Mouse (Mus musculus) left cerebral cortex, adult 18-20 months (tissue): ENCODE measurements around the gene Rras. TPM values are rescaled to one million over a fixed set of nuclear protein-coding genes. Genes with fewer than 3 reads are reported as not detected.

ENCODE experiments used
- DNase-seq, 2 experiments: peaks; one replicate each; pipeline ENCODE4 v3.0.0; 2021 to 2022; ENCODE audit warnings: low spot score in 2 of 2, mixed read lengths in 1 of 2
- total RNA-seq, 2 experiments: library from RNA; stranded (reverse); gene quantifications; 2 replicates each; pipeline ENCODE4 v1.2.3; 2021

Gene Rras
- total RNA-seq, 2 experiments from 2014 or later = 10.0 to 14.5 TPM

GRCm38 (mm10) chr7:45024281-45025248 is 6.8 kb downstream of the Rras start:
- no peak for DNase-seq

DNA sequence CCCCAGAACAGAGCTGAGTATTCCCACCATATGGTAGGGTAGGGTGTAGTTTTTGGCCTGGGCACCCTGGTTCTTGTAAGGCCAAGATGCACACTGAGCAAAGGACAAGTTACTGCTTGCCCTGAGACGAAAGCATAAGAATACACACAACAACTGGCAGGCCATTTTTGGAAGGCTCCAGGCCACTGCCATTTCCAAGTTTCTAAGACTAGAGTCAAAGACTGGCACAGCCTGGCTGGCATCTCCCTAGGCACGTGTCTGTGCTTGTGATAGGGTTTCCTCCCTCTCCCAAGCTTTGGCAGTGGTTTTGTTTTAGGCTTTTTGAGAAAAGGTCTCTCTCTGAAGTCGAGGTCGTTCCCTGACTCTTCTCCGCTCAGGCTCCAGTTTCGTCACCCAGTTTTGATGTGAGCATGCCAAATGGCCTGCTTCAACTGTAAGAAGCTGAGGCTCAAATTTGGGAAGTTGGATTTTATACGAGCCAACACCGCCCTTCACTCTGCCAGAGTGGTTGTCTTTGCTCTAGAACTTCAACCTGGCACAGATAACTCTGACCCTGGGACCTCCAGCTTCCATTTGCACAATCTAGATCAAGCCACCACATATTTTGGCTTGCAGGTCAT is 8.0 kb downstream of the Rras start:
- DNase-seq = no peak

GRCm38 (mm10) chr7:45026256-45026655 is 8.5 kb downstream of the Rras start:
- DNase-seq = no peak

DNA sequence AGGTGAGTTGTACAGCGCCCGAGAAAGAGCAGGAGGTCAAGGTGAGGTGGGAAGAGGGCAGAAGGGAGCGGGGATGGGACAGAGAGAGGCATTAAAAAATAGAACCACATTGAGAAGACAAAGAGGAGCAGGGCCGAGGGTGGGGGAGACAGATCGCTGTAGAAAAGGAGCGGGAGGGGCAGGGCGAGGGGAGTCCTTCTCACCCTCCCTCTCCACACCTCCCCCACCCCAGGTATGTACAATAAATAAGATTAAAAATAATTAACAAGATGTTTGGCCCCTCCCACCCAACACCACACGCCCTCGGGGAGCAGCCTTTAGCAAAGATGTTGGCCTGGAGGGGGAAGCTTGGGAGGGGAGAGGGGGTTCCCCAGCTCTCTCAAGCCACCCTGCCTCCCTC is 10.0 kb downstream of the Rras start:
- DNase-seq = no peak

DNA sequence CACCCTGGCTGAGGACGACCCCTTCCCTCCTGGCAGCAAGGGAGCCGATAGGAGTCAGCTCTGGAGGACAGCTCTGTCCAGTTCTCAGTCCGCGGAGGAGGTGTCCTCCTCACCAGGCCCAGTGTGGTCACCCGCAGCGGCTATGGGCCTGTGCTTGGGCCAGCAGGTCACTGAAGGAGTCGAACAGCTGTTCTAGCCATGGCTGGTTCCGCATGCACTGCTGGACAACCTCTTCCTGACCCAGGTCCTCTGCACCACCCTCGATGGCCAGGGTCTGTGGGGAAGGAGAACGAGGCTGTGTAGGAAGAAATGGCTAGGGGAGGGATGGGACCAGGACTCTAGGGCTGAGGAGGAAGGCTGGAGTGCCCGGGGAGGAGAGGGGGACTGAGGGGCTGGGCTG is 10.6 kb downstream of the Rras start:
- no peak for DNase-seq

DNA sequence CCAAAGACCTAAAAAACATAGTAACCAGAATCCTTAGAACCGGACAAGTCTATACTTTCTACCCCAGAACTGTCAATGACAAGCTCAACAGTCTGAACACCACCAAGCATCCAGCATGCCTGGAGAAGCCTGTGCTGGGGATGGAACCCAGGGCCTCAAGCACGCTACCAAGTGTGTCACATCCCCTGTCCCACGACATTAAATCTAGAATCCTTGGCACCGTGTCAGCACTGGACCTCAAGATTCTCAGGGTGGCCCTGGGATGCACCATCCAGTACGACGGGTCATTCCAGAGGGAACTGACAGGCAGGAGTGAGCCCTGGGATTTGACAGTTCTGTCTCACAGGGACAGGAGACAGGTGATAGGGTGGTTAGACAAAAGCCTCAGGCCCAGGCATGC is 12.2 kb downstream of the Rras start:
- no peak for DNase-seq

- no peak for DNase-seq
Measured at GRCm38 (mm10) chr7:45030857-45031256, 13.1 kb downstream of the Rras start.

DNA sequence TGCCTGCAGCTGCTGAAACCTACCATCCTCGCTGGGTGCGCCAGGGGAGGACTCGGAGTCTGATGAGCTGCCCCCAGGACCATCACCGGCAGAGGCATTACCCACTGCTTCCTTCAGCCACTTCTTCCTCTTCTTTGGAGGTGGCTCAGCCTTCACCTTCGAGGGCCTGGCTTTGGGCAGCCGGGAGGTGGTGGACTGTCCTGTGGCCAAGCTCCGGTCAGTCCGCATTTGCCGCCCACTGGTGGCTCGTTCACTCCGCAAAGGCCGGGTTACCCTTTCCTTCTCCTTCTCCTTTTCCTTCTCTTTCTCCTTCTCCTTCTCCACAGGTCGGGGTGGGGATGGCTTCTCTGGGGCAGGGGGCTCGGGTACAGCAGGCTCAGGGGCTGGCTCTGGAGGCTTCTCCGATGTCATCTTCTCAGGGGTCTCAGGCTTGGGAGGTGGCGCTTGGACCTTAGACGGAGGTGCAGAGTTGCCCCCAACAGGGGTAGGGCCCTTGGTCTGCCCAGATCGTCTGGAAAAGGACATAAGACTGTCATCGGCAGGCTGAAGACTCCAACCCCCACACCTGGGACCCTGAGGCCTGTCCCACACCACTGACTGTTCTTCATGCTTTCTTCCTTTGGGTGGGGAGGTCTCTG is 16.1 kb downstream of the Rras start:
- no peak for DNase-seq

DNA sequence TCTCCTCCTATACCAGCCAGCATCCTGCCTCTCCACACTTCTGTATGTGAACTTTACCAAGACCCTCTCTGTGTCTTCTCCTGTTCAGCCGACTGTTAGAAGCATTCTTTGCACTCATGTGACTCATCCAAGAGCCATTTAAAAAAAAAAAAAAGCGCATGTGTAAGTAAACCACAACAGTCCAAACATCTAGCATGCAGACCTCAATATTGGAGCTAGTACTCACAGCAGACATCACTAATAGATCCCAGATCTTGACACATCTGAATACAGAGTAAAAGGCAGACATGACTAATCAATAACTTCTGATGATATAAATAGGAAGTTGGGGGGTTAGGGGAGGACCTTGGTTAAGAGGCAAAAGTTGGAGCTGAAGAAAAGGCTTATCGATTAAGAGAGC is 17.9 kb downstream of the Rras start:
- no peak for DNase-seq

DNA sequence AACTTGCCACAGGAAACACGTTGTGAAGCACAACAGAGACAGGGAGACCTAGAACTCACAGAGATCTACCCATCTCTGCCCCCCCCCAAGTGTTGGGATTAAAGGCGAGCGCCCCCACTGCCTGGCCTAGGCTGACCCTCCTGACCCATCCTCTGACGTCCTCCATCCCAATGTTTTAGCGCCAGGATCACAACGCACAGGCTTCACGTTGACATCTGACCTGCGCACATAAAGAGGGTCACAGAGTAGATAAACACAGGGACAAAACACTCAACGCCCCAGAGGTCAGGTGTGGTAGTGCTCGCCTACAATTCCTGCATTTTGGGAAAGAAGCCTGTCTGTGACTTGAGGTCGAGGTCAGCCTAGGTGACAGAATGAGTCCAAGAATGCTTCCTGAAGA is 18.9 kb downstream of the Rras start:
- DNase-seq = no peak

- no peak for DNase-seq
Measured at GRCm38 (mm10) chr7:45037720-45038361, 20.1 kb downstream of the Rras start.

- no peak for DNase-seq
Measured at GRCm38 (mm10) chr7:45038411-45038810, 20.6 kb downstream of the Rras start.

DNA sequence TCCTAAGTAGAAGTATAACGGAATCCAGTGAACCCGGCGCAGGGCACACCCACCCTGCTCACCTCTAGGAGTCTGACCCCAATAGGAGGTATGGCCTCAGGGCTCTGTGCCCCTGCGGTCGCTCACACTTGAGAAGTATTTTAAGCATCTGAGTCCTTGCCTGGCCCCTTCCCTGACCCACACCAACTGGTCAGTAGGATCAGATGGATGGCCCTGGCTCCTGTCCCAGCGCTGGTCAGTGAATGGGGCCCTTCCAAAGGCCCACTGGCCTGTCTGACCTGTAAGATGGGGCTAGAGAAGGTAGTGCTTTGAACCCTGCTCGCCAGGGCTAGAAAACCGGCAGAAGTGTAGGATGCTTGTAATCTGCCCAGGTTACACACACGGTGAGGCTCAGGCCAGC is 23.1 kb downstream of the Rras start:
- no peak for DNase-seq

DNA sequence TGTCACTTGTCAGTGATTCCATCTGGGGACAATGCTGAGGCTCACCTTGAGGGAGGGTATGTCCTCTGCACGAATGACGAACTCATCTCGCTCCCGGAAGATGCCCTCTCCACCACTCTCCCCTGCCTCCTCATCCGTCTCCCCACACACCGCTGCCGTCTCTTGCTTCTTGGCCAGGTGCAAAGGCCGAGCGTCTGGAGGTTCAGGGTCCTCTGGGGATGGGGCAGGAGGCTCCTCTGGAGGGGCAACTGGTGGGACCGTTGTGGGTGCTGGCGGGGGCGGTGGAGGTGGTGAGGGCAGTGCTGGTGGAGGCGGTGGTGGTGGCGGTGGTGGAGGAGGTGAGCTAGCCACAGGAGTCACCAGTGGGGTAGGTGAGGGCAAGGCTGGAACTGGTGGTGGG is 25.5 kb downstream of the Rras start:
- DNase-seq = no peak

- no peak for DNase-seq
Measured at GRCm38 (mm10) chr7:45045741-45046140, 28.0 kb downstream of the Rras start.

GRCm38 (mm10) chr7:45046853-45047350 is 29.1 kb downstream of the Rras start:
- no peak for DNase-seq

- DNase-seq = no peak
Measured at GRCm38 (mm10) chr7:45047491-45047890, 29.7 kb downstream of the Rras start.

DNA sequence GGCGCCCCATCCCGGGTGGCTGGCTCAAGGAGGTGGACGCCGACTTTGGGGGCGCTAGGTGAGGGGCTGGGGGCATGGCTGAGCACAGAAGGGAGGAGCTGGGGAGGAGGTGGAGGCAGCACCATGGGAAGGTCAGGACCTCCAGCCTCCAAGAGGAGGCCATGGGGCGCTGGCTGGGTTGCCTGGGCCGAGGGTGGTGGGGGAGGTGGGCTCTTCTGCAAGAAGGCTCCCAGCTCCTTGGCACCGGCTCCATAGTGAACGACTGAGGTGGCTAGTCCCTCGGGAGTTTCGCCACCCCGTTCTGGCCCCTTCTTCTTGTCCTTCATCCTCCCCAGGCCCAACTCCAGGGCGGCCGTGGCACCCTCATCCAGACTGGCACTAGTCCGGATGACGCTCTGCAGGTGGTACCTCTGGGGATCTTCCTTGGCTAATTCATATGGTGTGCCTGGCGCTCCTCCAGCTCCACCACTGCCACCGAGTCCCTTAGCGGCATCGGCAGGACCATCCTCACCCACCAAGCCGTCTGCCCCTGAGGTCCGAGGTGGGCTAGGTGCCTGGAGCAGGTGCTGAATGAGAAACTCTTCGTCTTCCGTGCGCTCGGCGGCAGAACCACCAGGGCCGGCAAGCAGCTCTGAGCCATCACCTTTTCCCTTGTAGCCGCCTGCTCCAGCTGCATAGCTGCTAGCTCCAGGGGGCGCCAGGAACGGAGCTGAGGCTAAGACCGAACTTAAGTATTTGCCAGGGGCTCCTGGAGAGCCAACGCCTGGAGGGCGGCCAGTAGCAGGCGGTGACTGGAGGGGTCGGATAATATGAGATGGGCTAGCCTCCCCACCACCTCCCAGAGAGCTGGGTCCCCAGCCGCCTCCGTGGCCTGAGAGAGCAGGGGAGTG is 30.5 kb downstream of the Rras start:
- no peak for DNase-seq

GRCm38 (mm10) chr7:45048923-45049657 is 31.3 kb downstream of the Rras start:
- DNase-seq = no peak
